Mouse (Mus musculus) forebrain, embryonic 15.5 days (tissue): ENCODE measurements around the gene Rbpj. TPM values are rescaled to one million over a fixed set of nuclear protein-coding genes. Genes with fewer than 3 reads are reported as not detected.

Source experiments
- ATAC-seq: fragments of 200-750 bp; cut with Nextera tagmentation; replicated peaks from 2 replicates; pipeline ENCODE4 v1.8.0; 2017; ENCODE audit warnings: mild to moderate bottlenecking, moderate TSS enrichment, moderate library complexity
- H3K27ac ChIP-seq: fragments of 300-500 bp; sonication (generic); replicated peaks from 2 replicates; pipeline ENCODE4 v1.5.1; 2015; ENCODE audit warnings: mild to moderate bottlenecking, inconsistent platforms
- H3K27me3 ChIP-seq: fragments of 300-500 bp; sonication (generic); 2 replicates; pipeline ENCODE4 v1.6.1; 2015; ENCODE audit warnings: inconsistent platforms
- H3K36me3 ChIP-seq: fragments of 300-500 bp; sonication (generic); 2 replicates; pipeline ENCODE4 v1.6.1; 2015; ENCODE audit warnings: mild to moderate bottlenecking, inconsistent platforms
- H3K4me1 ChIP-seq: fragments of 300-500 bp; sonication (generic); 2 replicates; pipeline ENCODE4 v1.6.1; 2015; ENCODE audit warnings: inconsistent platforms
- H3K4me2 ChIP-seq: fragments of 300-500 bp; sonication (generic); replicated peaks from 2 replicates; pipeline ENCODE4 v1.6.1; 2015; ENCODE audit warnings: mild to moderate bottlenecking, inconsistent platforms
- H3K4me3 ChIP-seq: fragments of 300-500 bp; sonication (generic); 2 replicates; pipeline ENCODE4 v1.5.1; 2015; ENCODE audit warnings: mild to moderate bottlenecking, inconsistent platforms
- H3K9ac ChIP-seq: fragments of 300-500 bp; sonication (generic); replicated peaks from 2 replicates; pipeline ENCODE4 v1.6.1; 2015; ENCODE audit warnings: mild to moderate bottlenecking, inconsistent platforms
- H3K9me3 ChIP-seq: fragments of 300-500 bp; sonication (generic); 2 replicates; pipeline ENCODE4 v1.6.1; 2016; ENCODE audit warnings: inconsistent platforms
- WGBS: fragments of 180-500 bp; shearing (Covaris S2); methylation state at CpG from one replicate; pipeline ENCODE4 v1.1.7; 2015; ENCODE audit warnings: mixed read lengths; 5-methylcytosine and 5-hydroxymethylcytosine counted together
- polyA plus RNA-seq: library from polyadenylated mRNA; unstranded; fragments of >200 nt; fragmentation: Nextera tagmentation; extraction: Ambion mirVana; gene quantifications from 2 replicates; pipeline ENCODE4 v1.2.1, GENCODE M21; 2015

Gene Rbpj
- polyA plus RNA-seq, 1 experiment from 2014 or later: 41.3 TPM

- WGBS: 89% methylated on average over 9 of the region's 9 CpGs
- Histone ChIP-seq H3K27me3 (no peaks in the 10 kb centered on the region), H3K4me3 (no peak overlapping the region), H3K4me2 (no peak overlapping the region), H3K9me3 (no peaks in the 10 kb centered on the region), H3K27ac (no peak overlapping the region), H3K36me3 (no peaks in the 10 kb centered on the region), H3K9ac (no peak overlapping the region), H3K4me1 (peaks cover 6% of the 10 kb centered on the region; the same call in 1 of the 2 replicates)
- ATAC-seq: no peak
These were observed 31.0 kb downstream of the Rbpj start for GRCm38 (mm10) chr5:53496846-53497549.

GRCm38 (mm10) chr5:53499571-53499970 lies 33.6 kb downstream of the Rbpj start:
- H3K4me3 ChIP-seq: no peak overlapping the region
- no peaks in the 10 kb centered on the region for H3K9me3 ChIP-seq
- H3K9ac ChIP-seq: no peak overlapping the region
- WGBS: 91% methylated on average over 3 of the region's 3 CpGs
- H3K36me3 ChIP-seq: no peaks in the 10 kb centered on the region
- H3K4me1 ChIP-seq: peaks cover 6% of the 10 kb centered on the region; the same call in 1 of the 2 replicates
- H3K27ac ChIP-seq: no peak overlapping the region
- ATAC-seq: no peak
- no peaks in the 10 kb centered on the region for H3K27me3 ChIP-seq
- H3K4me2 ChIP-seq: no peak overlapping the region

- H3K27me3 ChIP-seq: no peaks in the 10 kb centered on the region
- no peaks in the 10 kb centered on the region for H3K9me3 ChIP-seq
- H3K4me1 ChIP-seq: peaks cover 6% of the 10 kb centered on the region; the same call in 1 of the 2 replicates
- whole genome bisulfite sequencing: 44% methylated on average over 10 of the region's 10 CpGs
- H3K27ac ChIP-seq: no peak overlapping the region
- no peak overlapping the region for H3K4me3 ChIP-seq
- H3K9ac ChIP-seq: no peak overlapping the region
- H3K36me3 ChIP-seq: no peaks in the 10 kb centered on the region
- ATAC-seq: peak; percentile 79
- no peak overlapping the region for H3K4me2 ChIP-seq
These were observed 34.7 kb downstream of the Rbpj start for GRCm38 (mm10) chr5:53500509-53501145.

- Histone ChIP-seq H3K4me2 (no peak overlapping the region), H3K36me3 (no peaks in the 10 kb centered on the region), H3K4me1 (peaks cover 6% of the 10 kb centered on the region; the same call in 1 of the 2 replicates), H3K4me3 (no peak overlapping the region), H3K27me3 (no peaks in the 10 kb centered on the region), H3K27ac (no peak overlapping the region), H3K9me3 (no peaks in the 10 kb centered on the region), H3K9ac (no peak overlapping the region)
- WGBS: 76% methylated on average over 2 of the region's 3 CpGs
- ATAC-seq: no peak
These were observed 37.3 kb downstream of the Rbpj start for GRCm38 (mm10) chr5:53503261-53503660.

- Histone ChIP-seq H3K27ac (no peak overlapping the region), H3K4me2 (no peak overlapping the region)
- WGBS: 73% methylated on average over 6 of the region's 6 CpGs
These were observed 39.8 kb downstream of the Rbpj start for GRCm38 (mm10) chr5:53505751-53506150.

GRCm38 (mm10) chr5:53507371-53507770 lies 41.4 kb downstream of the Rbpj start:
- no peak for ATAC-seq
- Histone ChIP-seq H3K27ac (no peak overlapping the region), H3K4me1 (no peaks in the 10 kb centered on the region), H3K4me2 (no peak overlapping the region), H3K4me3 (no peak overlapping the region), H3K27me3 (no peaks in the 10 kb centered on the region), H3K9me3 (no peaks in the 10 kb centered on the region), H3K36me3 (no peaks in the 10 kb centered on the region), H3K9ac (no peak overlapping the region)
- 85% methylated on average over 5 of the region's 5 CpGs for WGBS

More at GRCm38 (mm10) chr5:53505751-53506150, 39.8 kb downstream of the Rbpj start:
- ATAC-seq: no peak
- H3K4me3 ChIP-seq: no peak overlapping the region
- peaks cover 6% of the 10 kb centered on the region; the same call in 1 of the 2 replicates for H3K4me1 ChIP-seq
- no peaks in the 10 kb centered on the region for H3K9me3 ChIP-seq
- H3K9ac ChIP-seq: no peak overlapping the region
- H3K36me3 ChIP-seq: no peaks in the 10 kb centered on the region
- H3K27me3 ChIP-seq: no peaks in the 10 kb centered on the region

- Histone ChIP-seq H3K4me2 (no peak overlapping the region), H3K9ac (no peak overlapping the region), H3K4me3 (no peak overlapping the region), H3K36me3 (no peaks in the 10 kb centered on the region), H3K27me3 (no peaks in the 10 kb centered on the region), H3K9me3 (no peaks in the 10 kb centered on the region), H3K4me1 (no peaks in the 10 kb centered on the region), H3K27ac (no peak overlapping the region)
- WGBS: 88% methylated on average over 10 of the region's 10 CpGs
- no peak for ATAC-seq
These were observed 43.5 kb downstream of the Rbpj start for GRCm38 (mm10) chr5:53509465-53509864.

- Histone ChIP-seq H3K4me3 (no peak overlapping the region), H3K9me3 (no peaks in the 10 kb centered on the region), H3K27me3 (no peaks in the 10 kb centered on the region), H3K9ac (no peak overlapping the region), H3K36me3 (no peaks in the 10 kb centered on the region), H3K27ac (no peak overlapping the region), H3K4me1 (no peaks in the 10 kb centered on the region), H3K4me2 (no peak overlapping the region)
- no peak for ATAC-seq
- WGBS: 96% methylated on average over 2 of the region's 2 CpGs
These were observed 44.0 kb downstream of the Rbpj start for GRCm38 (mm10) chr5:53509927-53510326.

GRCm38 (mm10) chr5:53511426-53511825 lies 45.5 kb downstream of the Rbpj start:
- no peak overlapping the region for H3K4me2 ChIP-seq
- H3K9me3 ChIP-seq: no peaks in the 10 kb centered on the region
- no peaks in the 10 kb centered on the region for H3K27me3 ChIP-seq
- ATAC-seq: no peak
- H3K4me3 ChIP-seq: no peak overlapping the region
- H3K4me1 ChIP-seq: no peaks in the 10 kb centered on the region
- no peak overlapping the region for H3K9ac ChIP-seq
- WGBS: 88% methylated on average over 4 of the region's 4 CpGs
- H3K36me3 ChIP-seq: no peaks in the 10 kb centered on the region
- no peak overlapping the region for H3K27ac ChIP-seq

- no peak overlapping the region for H3K4me3 ChIP-seq
- no peak overlapping the region for H3K9ac ChIP-seq
- H3K27me3 ChIP-seq: no peaks in the 10 kb centered on the region
- 56% methylated on average over 4 of the region's 4 CpGs for WGBS
- peaks cover 14% of the 10 kb centered on the region for H3K4me1 ChIP-seq
- H3K36me3 ChIP-seq: no peaks in the 10 kb centered on the region
- no peak overlapping the region for H3K27ac ChIP-seq
- H3K9me3 ChIP-seq: no peaks in the 10 kb centered on the region
- ATAC-seq: peak; percentile 62; the same call in 1 of the 2 replicates
- H3K4me2 ChIP-seq: no peak overlapping the region
These were observed 49.1 kb downstream of the Rbpj start for GRCm38 (mm10) chr5:53514959-53515612.

- Histone ChIP-seq H3K4me2 (no peak overlapping the region), H3K27ac (no peak overlapping the region), H3K9ac (no peak overlapping the region), H3K4me1 (peaks cover 14% of the 10 kb centered on the region), H3K27me3 (no peaks in the 10 kb centered on the region), H3K36me3 (no peaks in the 10 kb centered on the region), H3K4me3 (no peak overlapping the region), H3K9me3 (no peaks in the 10 kb centered on the region)
- WGBS: 96% methylated on average over 2 of the region's 2 CpGs
- no peak for ATAC-seq
These were observed 50.5 kb downstream of the Rbpj start for GRCm38 (mm10) chr5:53516482-53516881.

- Histone ChIP-seq H3K4me3 (no peak overlapping the region), H3K4me2 (no peak overlapping the region), H3K27ac (no peak overlapping the region), H3K9ac (no peak overlapping the region), H3K36me3 (no peaks in the 10 kb centered on the region), H3K4me1 (peaks cover 19% of the 10 kb centered on the region), H3K9me3 (no peaks in the 10 kb centered on the region), H3K27me3 (no peaks in the 10 kb centered on the region)
- 75% methylated on average over 8 of the region's 8 CpGs for WGBS
- ATAC-seq: no peak
These were observed 51.9 kb downstream of the Rbpj start for GRCm38 (mm10) chr5:53517802-53518201.
